Mouse (Mus musculus): ENCODE data around the gene Scn4a.

Gene Scn4a

DNA sequence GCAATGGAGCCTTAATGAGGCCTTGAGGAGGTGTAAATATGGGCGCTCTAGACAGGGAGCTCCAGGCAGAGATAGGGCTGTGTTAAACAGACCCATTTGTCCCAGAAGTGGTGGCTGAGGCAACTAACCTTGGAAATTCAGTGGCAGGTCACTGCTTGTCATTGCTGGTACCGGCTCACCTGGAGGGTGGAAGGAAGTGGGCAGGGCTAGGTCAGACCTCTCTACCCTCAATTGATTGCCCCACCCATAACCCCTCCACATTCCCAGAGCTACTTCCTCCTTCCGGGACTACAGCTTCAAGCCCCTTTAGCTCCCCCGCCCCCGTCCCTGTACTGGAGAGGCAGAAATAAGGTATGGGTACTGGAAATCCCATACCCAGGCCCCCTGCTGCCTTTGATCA lies 39.6 kb downstream of the Scn4a start:
- no peak for DNase-seq

DNA sequence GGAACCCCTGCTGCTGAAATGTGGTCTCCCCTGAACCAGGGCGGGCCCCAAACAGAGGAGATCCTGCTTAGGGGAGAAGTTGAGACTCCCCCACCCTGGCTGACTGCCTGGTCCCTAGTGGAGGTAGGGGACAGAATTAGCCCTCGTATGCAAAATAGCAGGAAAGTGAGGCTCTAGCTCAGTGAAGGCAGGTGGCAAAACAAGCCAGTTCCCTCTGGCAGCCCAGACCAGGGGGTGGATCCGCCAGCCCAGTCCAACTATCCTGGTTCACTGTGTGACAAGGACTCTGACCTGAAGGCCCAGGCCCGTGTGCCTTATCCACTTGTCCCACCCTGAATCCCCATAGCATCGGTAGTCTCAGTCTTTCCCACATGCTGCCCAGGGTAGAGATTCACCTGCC lies 43.0 kb downstream of the Scn4a start:
- no peak for DNase-seq

DNA sequence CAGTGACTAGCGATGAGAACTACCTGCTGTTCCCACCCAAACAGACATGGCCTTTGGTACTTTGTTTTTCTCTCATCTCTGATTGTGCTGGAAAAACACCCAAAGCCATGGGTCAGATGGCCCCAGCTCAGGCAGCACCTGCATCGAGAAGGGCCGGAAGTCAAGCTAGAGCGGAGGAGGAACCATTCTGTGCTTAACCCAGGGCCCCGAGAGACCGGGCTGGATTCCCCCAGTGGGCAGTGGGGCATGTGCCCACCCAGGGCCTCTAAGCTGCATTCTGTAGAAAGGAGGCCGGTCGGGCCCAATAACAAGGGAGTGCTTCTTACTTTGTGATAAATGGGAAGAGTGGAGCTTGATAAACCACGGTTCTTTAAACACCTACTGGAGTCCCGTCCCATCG lies 44.9 kb downstream of the Scn4a start:
- no peak for DNase-seq

DNA sequence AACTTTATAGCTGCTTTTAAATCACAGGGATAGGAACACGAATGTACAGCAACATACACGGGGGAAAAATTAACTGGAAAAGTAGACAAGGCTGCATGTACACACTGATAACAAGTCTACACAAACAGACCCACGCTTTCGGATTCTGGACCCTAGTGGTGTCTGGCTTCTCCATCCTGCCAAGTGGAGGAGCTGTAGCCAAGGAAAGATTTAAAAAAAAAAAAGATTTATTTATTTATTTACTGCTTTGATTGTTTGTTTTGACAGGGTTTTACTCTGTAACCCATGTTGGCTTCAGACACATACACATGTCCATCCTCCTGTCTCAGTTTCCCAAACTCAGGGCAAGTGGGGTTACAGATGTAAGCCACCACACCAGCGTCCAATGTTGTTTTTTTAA lies 45.7 kb downstream of the Scn4a start:
- no peak for DNase-seq

DNA sequence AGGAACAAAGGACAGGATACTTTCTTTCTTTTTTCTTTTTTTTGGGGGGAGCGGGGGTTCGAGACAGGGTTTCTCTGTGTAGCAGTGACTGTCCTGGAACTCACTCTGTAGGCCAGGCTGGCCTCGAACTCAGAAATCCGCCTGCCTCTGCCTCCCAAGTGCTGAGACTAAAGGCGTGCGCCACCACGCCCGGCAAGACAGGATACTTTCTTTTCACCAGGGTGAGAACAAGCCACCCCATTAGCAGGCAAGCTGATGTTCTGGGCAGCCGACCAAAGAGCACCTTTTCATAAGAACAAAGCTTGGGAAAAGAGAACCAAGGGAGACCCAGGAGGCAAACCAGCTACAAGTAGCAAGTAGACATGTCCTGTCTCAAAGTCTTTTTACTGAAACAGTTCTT lies 46.3 kb downstream of the Scn4a start:
- no peak for DNase-seq

DNA sequence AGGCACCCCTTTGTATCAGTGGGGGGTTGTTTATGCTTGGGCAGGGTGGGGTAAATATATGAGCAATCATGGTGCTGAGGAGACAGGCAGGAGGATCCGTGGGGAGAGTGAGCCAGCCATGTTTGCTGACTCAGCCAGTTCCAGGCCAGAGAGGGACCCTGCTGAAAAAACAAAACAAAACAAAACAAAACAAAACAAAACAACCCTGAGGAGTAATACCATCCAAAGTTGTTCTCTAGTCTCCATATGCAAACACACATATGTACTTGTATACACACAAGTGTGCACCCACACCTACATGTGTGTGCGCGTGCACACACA lies 47.1 kb downstream of the Scn4a start:
- DNase-seq = no peak

DNA sequence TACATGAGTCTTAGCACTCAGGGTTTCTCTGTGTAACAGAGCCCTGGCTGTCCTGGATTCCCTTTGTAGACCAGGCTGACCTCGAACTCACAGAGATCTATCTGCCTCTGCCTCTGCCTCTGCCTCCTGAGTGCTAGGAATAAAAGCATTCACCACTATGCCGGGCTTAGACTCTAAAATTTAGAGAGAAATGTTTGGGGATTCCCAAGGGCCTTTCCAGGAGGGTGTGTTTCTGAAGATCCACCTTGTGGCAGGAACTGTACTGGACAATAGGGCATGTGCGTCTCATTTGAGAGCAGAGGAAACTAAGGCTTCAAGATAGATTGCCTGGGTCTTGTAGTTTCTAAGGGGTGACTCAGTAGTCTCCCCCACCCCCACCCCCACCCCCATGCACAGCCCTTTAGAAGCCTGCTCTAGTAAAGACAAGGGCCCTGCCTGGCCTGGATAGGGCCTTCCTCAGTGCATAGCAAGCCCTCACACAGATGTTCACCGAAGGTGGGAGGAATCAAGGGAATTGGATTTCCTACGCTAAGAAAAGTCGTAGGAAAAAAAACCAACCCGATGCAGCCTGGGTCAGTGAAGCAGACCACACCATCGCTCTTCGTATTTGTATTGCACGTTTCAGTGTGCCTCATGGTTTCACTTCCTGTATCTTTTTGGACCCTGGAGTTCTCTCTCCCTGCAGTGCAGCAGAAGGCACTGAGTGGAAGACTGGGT lies 47.6 kb downstream of the Scn4a start:
- no peak for DNase-seq

DNA sequence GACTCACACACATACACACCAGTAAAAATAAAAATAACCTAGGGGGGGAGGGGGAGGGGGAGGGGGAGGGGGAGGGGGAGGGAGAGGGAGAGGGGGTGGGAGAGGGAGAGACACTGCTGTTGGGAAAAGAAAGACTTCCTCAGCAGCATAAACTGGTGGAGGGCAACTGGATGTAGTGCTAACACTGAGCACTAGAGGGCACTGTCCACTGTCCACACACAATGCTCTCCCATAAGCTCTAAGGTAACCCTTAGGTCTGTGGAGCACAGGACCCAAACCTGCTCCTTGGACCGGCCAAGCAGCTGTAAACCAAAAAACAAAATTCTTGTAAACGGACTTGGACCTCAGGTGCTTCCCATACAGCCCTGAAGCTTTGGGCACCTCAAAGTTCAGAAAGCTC lies 50.5 kb downstream of the Scn4a start:
- peak; percentile 84 for DNase-seq

DNA sequence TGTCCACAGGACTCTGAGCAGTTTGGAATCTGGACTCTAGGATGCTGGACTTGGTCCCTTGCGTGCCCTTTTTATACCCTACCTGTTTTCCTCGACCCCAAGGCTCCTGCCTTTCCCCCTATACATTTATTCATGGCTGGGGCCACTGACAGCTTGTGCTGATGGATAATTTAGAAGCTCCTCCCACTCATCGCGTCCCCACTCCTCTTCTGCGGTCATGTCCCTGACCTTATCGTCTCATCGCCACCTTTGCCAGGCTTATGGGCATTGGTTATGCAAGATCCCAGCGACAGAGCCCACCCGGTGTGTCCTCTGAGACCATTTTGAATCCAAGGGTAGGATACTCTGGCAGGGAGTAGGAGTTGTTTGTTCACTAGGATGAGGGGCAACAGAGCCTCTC lies 51.3 kb downstream of the Scn4a start, which contains the start of gene Gh:
Gene Gh, minus strand, starts transcription at position 101 of the 400 bp plus-strand sequence.
- DNase-seq = no peak

DNA sequence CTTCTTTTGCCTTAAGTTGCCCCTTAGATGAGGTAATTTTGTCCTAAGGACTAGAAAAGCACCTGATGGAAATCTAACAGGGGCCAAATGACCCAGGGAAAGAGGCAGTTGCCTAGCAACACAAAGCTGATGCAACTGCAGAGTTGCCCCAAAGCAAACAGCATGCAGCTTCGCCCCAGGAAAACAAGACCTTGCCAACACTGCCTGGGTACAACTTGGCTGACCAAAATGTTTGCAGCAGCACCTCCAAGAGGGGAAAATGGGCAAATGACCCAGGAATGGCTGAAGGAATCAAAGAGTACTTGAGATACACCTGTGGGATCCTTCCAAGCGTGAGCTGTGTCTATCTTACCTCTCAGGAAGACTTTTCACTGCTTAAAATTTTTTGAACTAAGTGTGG lies 61.2 kb downstream of the Scn4a start:
- DNase-seq = no peak

DNA sequence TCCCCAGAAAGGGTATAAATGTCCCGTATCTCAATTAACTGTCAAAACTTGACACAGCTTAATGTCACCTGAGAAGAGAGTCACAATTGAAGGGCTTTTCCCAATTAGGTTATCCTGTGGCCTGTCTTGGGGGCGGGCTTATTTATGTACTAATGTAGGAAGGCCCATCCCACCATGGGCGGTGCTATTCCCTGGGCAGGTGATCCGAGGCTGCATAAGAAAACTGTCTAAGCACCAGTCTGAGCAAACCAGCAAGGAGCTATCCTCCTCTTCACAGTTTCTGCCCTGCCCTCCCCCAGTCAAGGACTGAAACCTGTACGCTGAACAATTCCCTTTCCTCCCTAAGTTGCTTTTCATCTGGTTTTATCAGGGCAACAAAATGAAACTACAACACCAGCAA lies 62.7 kb downstream of the Scn4a start:
- DNase-seq = no peak

DNA sequence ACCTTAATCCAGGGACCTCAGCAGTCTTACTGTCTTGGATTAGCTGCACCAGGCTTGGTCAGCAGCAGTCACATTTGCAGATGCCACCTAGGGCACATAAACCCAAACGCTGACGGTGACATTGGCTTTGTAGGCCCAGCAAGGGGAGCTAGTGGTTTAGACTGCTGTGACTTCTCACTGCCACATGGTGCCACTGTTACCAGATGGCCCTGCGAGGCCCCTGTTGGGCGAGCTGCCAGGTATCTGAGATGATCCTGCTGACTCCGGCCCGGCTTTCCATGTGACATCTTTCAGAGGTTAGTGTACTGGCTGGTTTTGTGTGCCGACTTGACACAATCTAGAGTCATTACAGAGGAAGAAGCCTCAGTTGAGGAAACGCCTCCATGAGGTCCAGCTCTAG lies 63.7 kb downstream of the Scn4a start:
- DNase-seq = peak; percentile 61

DNA sequence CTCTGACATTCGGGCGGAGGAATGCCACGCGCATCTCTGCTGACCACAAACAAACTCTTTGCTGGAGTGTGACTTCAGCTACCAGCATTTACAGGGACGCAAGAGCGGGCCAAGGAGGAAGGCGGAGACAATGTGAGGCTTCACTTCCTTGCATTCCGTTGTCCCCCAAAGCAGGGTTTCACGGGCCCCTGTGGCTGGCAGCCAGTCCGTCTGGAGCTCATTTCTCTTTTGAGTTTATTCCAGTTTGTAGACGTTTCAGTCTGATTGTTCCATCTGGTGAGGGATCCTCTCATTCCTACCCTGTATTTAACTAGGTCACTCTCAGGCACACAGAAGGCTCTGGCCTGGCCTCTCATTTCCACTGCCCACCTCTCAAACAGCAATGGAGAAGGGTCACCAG lies 66.1 kb downstream of the Scn4a start:
- DNase-seq = no peak

DNA sequence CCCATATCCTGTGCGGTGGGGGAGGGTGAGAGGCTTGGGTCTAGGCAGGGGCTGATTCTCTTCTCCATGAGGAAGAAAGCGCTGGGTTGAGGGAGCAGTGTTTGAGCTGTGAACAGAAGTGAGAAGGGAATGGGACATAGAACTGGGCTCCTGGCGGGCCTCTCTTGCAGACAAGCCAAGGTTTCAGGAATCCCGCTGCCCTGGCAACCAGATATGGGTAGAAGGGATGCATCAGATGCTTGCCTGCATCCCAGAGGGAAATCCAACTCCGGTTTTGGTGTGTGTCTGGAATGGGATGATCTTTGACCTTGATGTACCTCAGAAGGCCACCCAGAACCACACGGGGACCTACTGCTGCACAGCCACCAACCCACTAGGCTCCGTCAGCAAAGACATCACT lies 66.9 kb downstream of the Scn4a start:
- no peak for DNase-seq

DNA sequence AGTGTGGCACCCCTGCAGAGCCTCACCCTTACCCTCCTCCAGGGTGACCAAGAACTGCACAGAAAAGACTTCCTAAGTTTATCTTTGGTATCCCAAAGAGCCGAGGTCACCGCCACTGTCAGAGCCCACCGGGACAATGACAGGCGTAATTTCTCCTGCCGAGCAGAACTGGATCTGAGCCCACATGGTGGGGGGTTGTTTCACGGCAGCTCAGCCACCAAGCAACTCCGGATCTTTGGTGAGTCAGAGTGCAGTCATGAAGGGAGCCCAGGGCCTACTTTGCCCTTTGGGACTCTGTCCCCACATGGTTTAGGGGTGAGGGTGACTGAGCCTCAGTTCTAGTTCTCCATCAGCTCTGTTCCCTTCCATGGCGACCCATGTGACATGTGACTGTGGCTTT lies 69.0 kb downstream of the Scn4a start:
- DNase-seq = no peak

DNA sequence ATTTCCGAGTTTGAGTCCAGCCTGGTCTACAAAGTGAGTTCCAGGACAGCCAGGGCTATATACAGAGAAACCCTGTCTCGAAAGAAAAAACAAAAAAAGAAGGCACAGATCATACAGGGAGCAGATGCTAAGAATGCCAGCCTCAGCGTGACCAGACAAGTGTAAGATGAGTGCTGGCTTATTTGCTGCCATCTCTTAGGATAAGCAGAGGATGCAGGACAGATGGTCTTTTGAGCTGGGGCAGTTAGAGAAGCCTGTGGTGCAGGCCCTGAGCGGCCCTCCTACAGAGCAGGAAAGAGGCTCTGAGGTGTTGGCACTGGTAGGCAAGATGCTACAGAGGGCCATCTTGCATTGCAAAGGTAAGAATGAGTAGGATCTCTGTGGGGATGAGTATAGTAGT lies 69.7 kb downstream of the Scn4a start:
- no peak for DNase-seq

DNA sequence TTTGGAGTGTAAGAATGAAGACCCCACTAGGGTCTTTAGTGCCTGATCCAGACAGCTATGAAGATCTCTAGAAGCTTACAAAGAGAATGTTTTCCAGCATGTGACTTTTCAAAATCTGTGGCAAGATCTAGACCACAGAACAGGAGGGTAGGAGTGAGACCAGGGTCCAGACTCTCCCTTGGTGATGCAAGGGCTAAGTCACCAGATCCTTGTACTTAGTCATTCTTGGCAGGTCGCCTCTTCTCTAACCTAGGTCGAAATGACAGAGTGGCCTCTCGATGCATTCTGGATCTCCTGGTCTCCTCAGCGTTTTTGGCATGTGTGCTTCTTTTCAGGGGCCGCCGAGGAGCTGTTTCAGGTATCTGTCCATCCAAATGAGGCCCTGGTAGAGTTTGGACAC lies 70.6 kb downstream of the Scn4a start:
- DNase-seq = no peak

DNA sequence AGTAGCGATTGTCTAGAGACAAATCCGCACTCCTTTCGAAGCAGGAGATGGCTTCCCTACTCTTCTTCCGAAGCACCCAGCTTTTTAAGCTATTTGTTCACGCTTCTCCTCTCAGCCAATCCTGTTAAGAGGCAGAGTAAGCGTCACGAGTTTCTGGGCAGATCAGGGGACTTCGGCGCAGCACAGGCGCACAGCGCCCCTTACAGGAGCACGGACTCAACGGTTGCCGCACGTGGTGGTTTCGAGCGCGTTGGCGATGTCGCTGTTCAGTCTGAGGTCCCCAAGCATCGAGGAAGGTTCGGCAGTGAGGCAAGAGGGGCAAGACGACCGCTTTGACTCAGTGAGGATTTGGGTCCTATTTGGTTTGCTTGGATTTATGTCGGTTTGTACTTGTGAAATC lies 76.6 kb downstream of the Scn4a start, which contains the start of gene Tcam1:
Gene Tcam1, plus strand, starts transcription at position 219 of the 400 bp plus-strand sequence.
- peak; percentile 97 for DNase-seq

DNA sequence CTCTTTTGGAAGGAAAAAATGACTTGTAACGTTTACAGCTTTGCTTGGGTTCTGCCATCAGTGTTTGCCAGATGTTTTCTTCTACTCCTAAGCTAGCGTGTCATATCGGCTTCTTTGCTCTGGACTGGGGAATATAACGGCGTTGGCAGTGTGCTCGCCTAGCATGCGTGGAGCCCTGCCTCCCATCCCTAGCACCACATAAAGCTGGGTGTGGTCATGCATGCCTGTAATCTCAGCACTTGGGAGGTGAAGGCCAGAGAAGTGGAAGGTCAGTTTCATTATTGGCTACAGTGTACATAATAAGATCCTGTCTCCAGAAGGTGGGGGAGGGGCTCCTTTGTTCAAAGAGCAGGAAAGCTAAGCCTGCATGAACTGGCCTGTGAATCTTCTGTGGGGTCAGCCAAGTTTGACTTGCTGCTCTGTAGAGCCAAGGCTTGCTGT lies 78.1 kb downstream of the Scn4a start:
- DNase-seq = no peak

DNA sequence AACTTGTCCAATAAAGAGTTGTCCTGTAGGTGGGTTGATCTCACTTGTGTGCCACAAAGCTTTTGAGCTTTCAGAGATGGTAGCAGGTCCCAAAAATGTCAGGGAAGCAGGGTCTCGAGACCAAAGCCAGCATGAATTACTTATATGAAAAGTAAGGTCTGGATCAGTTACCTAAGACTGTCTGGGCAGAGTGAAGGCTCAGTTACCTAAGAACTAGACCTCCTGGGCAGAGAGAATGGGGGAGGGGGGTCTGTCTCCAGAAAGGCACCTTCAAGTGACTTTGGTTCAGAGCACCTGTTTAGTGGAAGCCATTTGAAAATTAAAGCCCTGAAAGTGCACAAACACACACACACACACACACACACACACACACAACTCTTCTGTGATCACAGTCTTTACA lies 78.7 kb downstream of the Scn4a start:
- DNase-seq = no peak

DNA sequence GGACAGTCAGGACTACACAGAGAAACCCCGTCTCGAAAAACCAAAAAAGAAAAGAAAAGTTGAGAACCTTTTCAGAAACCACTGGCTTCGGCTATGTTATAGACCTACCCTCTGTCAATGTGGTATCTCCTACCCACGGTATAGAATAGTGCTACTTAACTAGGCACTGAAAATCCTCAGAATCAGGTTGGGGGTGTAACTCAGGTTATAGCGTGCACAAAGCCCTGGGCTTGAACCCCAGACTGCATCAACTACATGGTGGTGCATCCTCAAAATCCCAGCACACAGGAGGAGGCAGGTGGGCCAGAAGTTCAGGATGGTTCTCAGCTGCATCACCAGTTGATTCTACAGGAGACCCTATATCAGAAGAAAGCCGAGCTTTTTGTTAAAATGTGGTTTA lies 79.3 kb downstream of the Scn4a start:
- DNase-seq = no peak

DNA sequence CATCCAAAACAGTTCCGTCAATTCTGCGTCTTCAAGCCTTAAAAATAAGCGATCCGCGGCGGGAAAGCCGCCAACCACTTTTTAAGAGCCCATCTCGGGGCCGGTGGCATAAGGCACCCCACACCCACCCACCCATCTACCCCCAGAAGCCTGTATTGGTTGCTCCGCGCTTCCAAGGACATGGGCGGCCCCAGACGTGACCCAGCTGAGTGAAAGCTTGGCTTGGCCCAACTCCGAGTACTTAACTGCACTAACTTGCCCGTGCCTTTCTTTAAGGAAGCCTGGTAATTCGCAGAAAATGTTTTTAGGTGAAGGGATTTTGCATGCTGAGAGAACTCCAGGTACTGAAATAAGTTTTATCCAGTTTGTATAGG lies 79.8 kb downstream of the Scn4a start:
- DNase-seq = no peak

DNA sequence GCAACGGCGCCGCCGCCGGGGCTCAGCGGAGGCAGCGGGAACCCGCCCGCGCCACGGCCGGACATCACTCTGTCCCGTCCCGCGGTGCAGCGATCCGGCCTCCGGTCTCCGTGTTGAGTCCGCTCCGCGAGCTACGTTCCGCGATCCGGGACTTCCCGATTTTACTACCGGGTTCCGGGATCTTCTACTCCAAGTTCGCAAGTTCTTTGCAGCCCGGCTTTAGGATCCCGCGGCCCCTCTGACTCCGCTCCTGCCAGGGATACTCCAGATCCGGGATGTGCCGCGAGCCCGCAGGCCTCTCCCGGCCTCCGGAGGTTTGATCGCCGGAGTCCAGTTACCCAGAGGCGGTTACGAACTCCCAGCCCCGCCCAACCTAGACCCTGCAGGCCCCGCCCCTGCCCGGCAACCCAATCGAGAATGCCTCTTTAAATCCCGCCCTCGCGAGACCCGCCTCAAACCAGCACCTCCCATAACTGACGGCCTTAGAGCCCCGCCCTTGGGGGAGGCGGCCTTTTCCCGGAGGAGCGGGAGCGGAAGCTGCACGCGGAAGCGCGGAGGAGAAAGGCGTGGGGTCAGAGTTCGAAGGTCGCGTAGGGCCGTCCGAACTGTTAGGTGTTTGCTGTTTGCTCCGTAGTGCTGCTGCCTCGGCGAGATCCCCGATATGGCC lies 80.3 kb downstream of the Scn4a start, which contains the start of gene Smarcd2:
Gene Smarcd2, minus strand, starts transcription at position 329 of the 667 bp plus-strand sequence.
- peak; percentile 99 for DNase-seq

DNA sequence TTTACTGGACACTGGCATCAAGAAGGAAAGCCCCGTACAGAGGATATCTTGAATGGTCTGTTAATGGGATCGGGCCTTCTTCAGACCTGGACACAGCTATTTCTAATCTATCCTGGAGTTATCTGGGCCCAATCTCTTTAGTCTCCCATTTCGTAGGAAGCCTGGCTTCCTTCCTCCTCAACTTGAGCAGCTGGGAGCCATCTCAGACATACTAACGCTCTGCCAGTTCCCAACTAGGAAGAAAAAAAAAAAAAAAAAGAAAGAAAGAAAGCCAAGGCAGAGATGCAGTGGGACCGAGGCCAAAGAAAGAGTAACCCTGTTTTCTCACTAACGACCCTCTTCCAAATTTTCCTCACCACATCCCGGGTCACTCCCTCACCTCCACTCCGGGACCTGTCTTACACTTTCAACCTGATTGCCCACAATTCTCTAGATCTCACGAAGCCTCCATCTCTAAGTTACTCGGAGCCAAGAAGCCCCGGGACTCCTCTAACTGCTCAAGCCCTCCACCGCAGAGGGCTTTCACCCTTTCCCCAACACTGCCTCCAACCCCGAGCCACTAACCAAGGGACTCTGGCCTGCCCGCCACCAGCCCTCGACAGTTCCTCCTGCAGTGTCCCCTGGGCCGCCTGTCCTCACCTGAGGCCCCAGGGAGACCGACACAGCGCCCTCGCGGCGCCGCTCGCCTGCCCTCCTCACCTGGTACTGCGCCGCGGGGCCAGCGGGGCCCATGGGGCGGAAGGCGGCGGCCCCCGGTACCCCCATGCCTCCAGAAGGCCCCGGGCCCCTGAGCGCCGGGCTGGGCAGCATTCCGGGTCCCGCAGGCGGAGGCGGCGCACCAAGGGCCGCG lies 81.1 kb downstream of the Scn4a start:
- DNase-seq = no peak

Measured in thymus, postnatal 4 days (tissue).